Mouse (Mus musculus) heart, embryonic 10.5 days (tissue): ENCODE data around the gene Nsun2. TPM values are rescaled to one million over a fixed set of nuclear protein-coding genes. Genes with fewer than 3 reads are reported as not detected.
A peak's percentile ranks its signal among the peaks of the same experiment; 100 is the strongest.

ENCODE experiments used
- DNase-seq: peaks from one replicate; pipeline ENCODE4 v3.0.0-alpha.2; 2017; ENCODE audit warnings: low spot score
- H3K27ac ChIP-seq: fragments of 300-500 bp; sonication (generic); 2 replicates; pipeline ENCODE4 v1.5.1; 2016; ENCODE audit warnings: mild to moderate bottlenecking
- H3K27me3 ChIP-seq: fragments of 300-500 bp; sonication (generic); 2 replicates; pipeline ENCODE4 v1.6.1; 2016; ENCODE audit warnings: mild to moderate bottlenecking; ENCODE audit not compliant: poor library complexity, insufficient read depth, severe bottlenecking
- H3K36me3 ChIP-seq: fragments of 300-500 bp; sonication (generic); 2 replicates; pipeline ENCODE4 v1.6.1; 2016; ENCODE audit warnings: mild to moderate bottlenecking, moderate library complexity
- H3K4me1 ChIP-seq: fragments of 300-500 bp; sonication (generic); 2 replicates; pipeline ENCODE4 v1.6.1; 2016; ENCODE audit warnings: mild to moderate bottlenecking
- H3K4me3 ChIP-seq: fragments of 300-500 bp; sonication (generic); 2 replicates; pipeline ENCODE4 v1.5.1; 2016; ENCODE audit warnings: mild to moderate bottlenecking, moderate library complexity
- H3K9me3 ChIP-seq: fragments of 300-500 bp; sonication (generic); 2 replicates; pipeline ENCODE4 v1.6.1; 2016; ENCODE audit warnings: mild to moderate bottlenecking, moderate library complexity
- WGBS: fragments of 180-500 bp; shearing (Covaris S2); methylation state at CpG from one replicate; pipeline ENCODE4 v1.1.7; 2016; 5-methylcytosine and 5-hydroxymethylcytosine counted together
- polyA plus RNA-seq: library from polyadenylated mRNA; unstranded; fragments of >200 nt; fragmentation: Nextera tagmentation; extraction: Ambion mirVana; gene quantifications from 2 replicates; pipeline ENCODE4 v1.2.1, GENCODE M21; 2016

The Nsun2 gene
- polyA plus RNA-seq, 1 experiment from 2014 or later, result 140 TPM

GRCm38 (mm10) chr13:69672121-69672520 lies 138.6 kb downstream of the Nsun2 start:
- 83% methylated on average over 5 of the region's 5 CpGs for WGBS
- no peak for DNase-seq
- H3K4me3 ChIP-seq, result no peak overlapping the region
- H3K4me1 ChIP-seq, result no peaks in the 10 kb centered on the region
- no peaks in the 10 kb centered on the region for H3K9me3 ChIP-seq
- no peaks in the 10 kb centered on the region for H3K27me3 ChIP-seq
- no peaks in the 10 kb centered on the region for H3K36me3 ChIP-seq
- H3K27ac ChIP-seq, result no peak overlapping the region

GRCm38 (mm10) chr13:69672565-69672964 lies 139.0 kb downstream of the Nsun2 start:
- WGBS, result 78% methylated on average over 10 of the region's 10 CpGs
- DNase-seq, result no peak
- H3K27me3 ChIP-seq, result no peaks in the 10 kb centered on the region

GRCm38 (mm10) chr13:69673197-69673920 lies 139.8 kb downstream of the Nsun2 start:
- Histone ChIP-seq H3K4me1 (no peaks in the 10 kb centered on the region), H3K36me3 (no peaks in the 10 kb centered on the region), H3K9me3 (no peaks in the 10 kb centered on the region), H3K27ac (no peak overlapping the region), H3K27me3 (no peaks in the 10 kb centered on the region), H3K4me3 (no peak overlapping the region)
- DNase-seq, result peak; percentile 72
- 72% methylated on average over 5 of the region's 5 CpGs for WGBS

More at GRCm38 (mm10) chr13:69672565-69672964, 139.0 kb downstream of the Nsun2 start:
- Histone ChIP-seq H3K36me3 (no peaks in the 10 kb centered on the region), H3K4me1 (no peaks in the 10 kb centered on the region), H3K27ac (no peak overlapping the region), H3K9me3 (no peaks in the 10 kb centered on the region), H3K4me3 (no peak overlapping the region)

GRCm38 (mm10) chr13:69673921-69674618 lies 140.5 kb downstream of the Nsun2 start:
- H3K9me3 ChIP-seq, result no peaks in the 10 kb centered on the region
- whole genome bisulfite sequencing, result 46% methylated on average over 10 of the region's 10 CpGs
- no peaks in the 10 kb centered on the region for H3K4me1 ChIP-seq
- no peak overlapping the region for H3K4me3 ChIP-seq
- no peak overlapping the region for H3K27ac ChIP-seq
- peak; percentile 63 for DNase-seq
- no peaks in the 10 kb centered on the region for H3K27me3 ChIP-seq
- no peaks in the 10 kb centered on the region for H3K36me3 ChIP-seq

Other genes starting within 250 kb of the Nsun2 start
- gene Tent4a, start 871 bp downstream of the Nsun2 start, polyA plus RNA-seq, result 3.2 and 4.6 TPM in 2 replicates
- 8.5 and 12.0 TPM in 2 replicates for gene Srd5a1, start 77.7 kb downstream of the Nsun2 start, polyA plus RNA-seq
- gene Ube2ql1, start 206.1 kb downstream of the Nsun2 start, polyA plus RNA-seq, result 0.80 and 0.98 TPM in 2 replicates